Mouse (Mus musculus): ENCODE data around the gene Lcat. TPM values are rescaled to one million over a fixed set of nuclear protein-coding genes. Genes with fewer than 3 reads are reported as not detected.
A peak's percentile ranks its signal among the peaks of the same experiment; 100 is the strongest.

The Lcat gene
- total and polyA plus RNA-seq, 3 experiments: 1.1 to 2.5 TPM; not detected in 1

GRCm38 (mm10) chr8:105900941-105901616, 42.1 kb downstream of the Lcat start (continued):
- TF ChIP-seq ZNF384 (IDR thresholded peaks at IDR 0.05; ENCODE audit: low read depth, low read length) (peak; percentile 30; the same call in 1 of the 2 replicates), ZMIZ1 (IDR thresholded peaks at IDR 0.05; ENCODE audit: low read depth, low read length) (no peak), EP300 (IDR thresholded peaks at IDR 0.05; ENCODE audit: low read depth in 1 of 2, low read length in 2 of 2) (peak; percentile 58 to 68), USF1 (IDR thresholded peaks at IDR 0.05; ENCODE audit: low read depth, low read length) (no peak), MXI1 (IDR thresholded peaks at IDR 0.05; ENCODE audit: low read depth, low read length) (peak; percentile 86), TBP (IDR thresholded peaks at IDR 0.05; ENCODE audit: low read depth, low read length) (peak; percentile 65; the same call in 1 of the 2 replicates), KAT2A (conservative IDR thresholded peaks at IDR 0.05; ENCODE audit: low read depth, low read length) (peak; percentile 21; the same call in 1 of the 2 replicates), RCOR1 (IDR thresholded peaks at IDR 0.05; ENCODE audit: low read depth, low read length) (peak; percentile 43)

DNA sequence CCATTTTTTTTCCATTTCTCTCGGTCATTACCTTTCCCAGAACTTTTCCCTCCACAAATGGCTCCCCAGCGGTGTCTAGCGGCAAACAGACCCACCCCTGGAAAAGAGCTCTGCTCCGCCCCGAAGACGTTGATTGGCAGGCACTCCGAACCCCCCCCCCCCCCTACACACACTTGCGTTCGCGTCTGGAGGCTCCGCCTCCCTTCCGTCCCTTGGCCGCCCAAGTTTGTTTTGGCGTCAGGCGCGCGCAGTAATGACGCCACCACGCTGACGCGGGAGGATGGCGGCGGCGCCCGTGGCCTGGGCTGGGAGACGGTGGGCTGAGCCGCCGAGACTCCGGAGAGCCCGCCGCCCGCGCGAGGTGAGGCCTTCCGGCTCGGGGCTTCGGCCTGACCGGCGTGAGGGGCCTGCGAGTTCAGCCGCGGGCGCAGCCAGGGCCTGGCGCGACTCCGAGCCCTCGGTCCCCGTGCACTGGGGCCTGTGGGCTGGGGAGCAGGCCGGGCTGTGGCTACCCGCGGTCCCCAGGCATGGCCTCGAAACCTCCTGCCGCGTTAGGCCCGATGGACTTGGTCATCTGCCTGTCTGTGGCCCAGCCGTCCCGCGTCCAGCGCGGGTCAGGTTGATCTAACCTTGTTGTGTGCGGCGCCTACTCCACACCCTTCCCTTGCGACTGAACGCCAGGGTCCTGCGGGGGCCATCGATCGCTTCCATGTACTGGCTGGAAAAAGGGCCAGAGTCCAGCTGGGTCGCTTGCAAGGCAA, 42.8 kb downstream of the Lcat start, which contains the start of gene Pskh1:
TSS of gene Pskh1 (plus strand) at position 262 of the 761 bp plus-strand sequence.
- TF ChIP-seq MAZ (IDR thresholded peaks at IDR 0.05; ENCODE audit: low read depth, low read length) (peak; percentile 91), CHD1 (IDR thresholded peaks at IDR 0.05; ENCODE audit: low read depth, low read length) (no peak), USF2 (IDR thresholded peaks at IDR 0.05; ENCODE audit: borderline replicate concordance in 1 of 2, insufficient read depth in 1 of 2, low read depth in 1 of 2, low read length in 2 of 2) (no peak), ETS1 (IDR thresholded peaks at IDR 0.05; ENCODE audit: low read depth, low read length) (peak; percentile 48; the same call in 1 of the 2 replicates), HCFC1 (IDR thresholded peaks at IDR 0.05; ENCODE audit: low read depth, low read length) (peak; percentile 90), CHD2 (IDR thresholded peaks at IDR 0.05; ENCODE audit: low read length) (no peak), ELF1 (IDR thresholded peaks at IDR 0.05; ENCODE audit: low read depth, low read length) (peak; percentile 70; the same call in 1 of the 2 replicates), E2F4 (IDR thresholded peaks at IDR 0.05; ENCODE audit: borderline replicate concordance, low read depth, low read length) (no peak), SMC3 (IDR thresholded peaks at IDR 0.05; ENCODE audit: low read depth, low read length) (no peak), USF1 (IDR thresholded peaks at IDR 0.05; ENCODE audit: low read depth, low read length) (0 out of 2 replicates have a peak, but pooled peaks have one; percentile 17), MXI1 (IDR thresholded peaks at IDR 0.05; ENCODE audit: low read depth, low read length) (no peak), EP300 (IDR thresholded peaks at IDR 0.05; ENCODE audit: low read depth in 1 of 2, low read length in 2 of 2) (no peak), KAT2A (conservative IDR thresholded peaks at IDR 0.05; ENCODE audit: low read depth, low read length) (peak; percentile 69; the same call in 1 of the 2 replicates), MAX (IDR thresholded peaks at IDR 0.05; ENCODE audit: low read length) (0 out of 2 replicates have a peak, but pooled peaks have one; percentile 45), TCF12 (IDR thresholded peaks at IDR 0.05; ENCODE audit: low read depth, low read length) (peak; percentile 74), NELFE (IDR thresholded peaks at IDR 0.05; ENCODE audit: low read depth, low read length) (peak; percentile 79), MYC (IDR thresholded peaks at IDR 0.05; ENCODE audit: low read depth, low read length) (no peak), GABPA (IDR thresholded peaks at IDR 0.05; ENCODE audit: low read depth, low read length) (peak; percentile 81; the same call in 1 of the 2 replicates), ZMIZ1 (IDR thresholded peaks at IDR 0.05; ENCODE audit: low read depth, low read length) (peak; percentile 71; the same call in 1 of the 2 replicates), NRF1 (IDR thresholded peaks at IDR 0.05; ENCODE audit: insufficient read depth, low read depth, low read length, poor library complexity, severe bottlenecking) (peak; percentile 38; the same call in 1 of the 2 replicates), SIN3A (IDR thresholded peaks at IDR 0.05; ENCODE audit: low read length) (peak; percentile 90), UBTF (IDR thresholded peaks at IDR 0.05; ENCODE audit: borderline replicate concordance, insufficient read depth, low read depth, low read length) (0 out of 2 replicates have a peak, but pooled peaks have one; percentile 43), POLR2A (IDR thresholded peaks at IDR 0.05; ENCODE audit: control insufficient read depth in 1 of 2, insufficient read depth in 1 of 2, low read depth in 1 of 2, low read length in 2 of 2, poor library complexity in 1 of 2) (peak; percentile 65 to 68; a peak in 2 of 4 replicates), ZC3H11A (IDR thresholded peaks at IDR 0.05; ENCODE audit: low read depth, low read length) (0 out of 2 replicates have a peak, but pooled peaks have one; percentile 21), ZNF384 (IDR thresholded peaks at IDR 0.05; ENCODE audit: low read depth, low read length) (peak; percentile 20; the same call in 1 of the 2 replicates)
- peak within 1 kb of the TSS; percentile 83 for H3K27ac ChIP-seq (ENCODE audit: control insufficient read depth, low read depth, low read length)
- H3K79me2 ChIP-seq (ENCODE audit: control insufficient read depth, insufficient read depth, low read length, poor library complexity): peaks cover 6% of the 10 kb centered on the region; the same call in 1 of the 2 replicates
- H3K9ac ChIP-seq (ENCODE audit: control insufficient read depth, low read depth, low read length, poor library complexity, severe bottlenecking): peak within 1 kb of the TSS; percentile 96
- no peaks in the 10 kb centered on the region for H3K9me3 ChIP-seq (replicated peaks; ENCODE audit: insufficient read depth, low read length)
- peaks cover 5 to 8% of the 10 kb centered on the region in 2 experiments for H3K4me1 ChIP-seq (ENCODE audit: control insufficient read depth in 1 of 2, insufficient read depth in 2 of 2, low read length in 2 of 2)
- peak; percentile 96 for DNase-seq (ENCODE audit: low read depth, low spot score)
- no peaks in the 10 kb centered on the region for H3K27me3 ChIP-seq (ENCODE audit: control insufficient read depth in 1 of 2, insufficient read depth in 2 of 2, low read length in 2 of 2)
- peaks cover 0 to 6% of the 10 kb centered on the region in 2 experiments; a peak in 3 of 4 replicates for H3K36me3 ChIP-seq (ENCODE audit: control insufficient read depth in 1 of 2, insufficient read depth in 2 of 2, low read length in 2 of 2)
- H3K4me3 ChIP-seq (ENCODE audit: control insufficient read depth in 1 of 2, insufficient read depth in 1 of 2, low read depth in 2 of 2, low read length in 2 of 2): peak within 1 kb of the TSS; percentile 67 to 94
